Mouse (Mus musculus): ENCODE measurements at regions not wholly inside any gene's neighbourhood (a gene's known extent, or its start where the extent isn't known, plus 50 kb on each side); places are given as distances from the start of the nearest gene placed in this dataset.

GRCm38 (mm10) chr19:32881443-32881842 lies 124.1 kb downstream of the Pten start:
- no peak for DNase-seq (ENCODE audit: low spot score in 2 of 2)

GRCm38 (mm10) chr19:32884279-32884678 lies 127.0 kb downstream of the Pten start:
- no peak for DNase-seq (ENCODE audit: low spot score in 2 of 2)

GRCm38 (mm10) chr19:32885481-32886131 lies 128.3 kb downstream of the Pten start:
- no peak for DNase-seq (ENCODE audit: low spot score in 2 of 2)

- no peak for DNase-seq (ENCODE audit: low spot score in 2 of 2)
These were observed 129.9 kb downstream of the Pten start for GRCm38 (mm10) chr19:32887190-32887589.

- no peak for DNase-seq (ENCODE audit: low spot score in 2 of 2)
These were observed 131.5 kb downstream of the Pten start for GRCm38 (mm10) chr19:32888616-32889305.

- no peak for DNase-seq (ENCODE audit: low spot score in 2 of 2)
These were observed 133.5 kb downstream of the Pten start for GRCm38 (mm10) chr19:32890801-32891200.

GRCm38 (mm10) chr19:32892469-32892868 lies 135.2 kb downstream of the Pten start:
- DNase-seq (ENCODE audit: low spot score in 2 of 2) = no peak

GRCm38 (mm10) chr19:32903454-32904108 lies 146.3 kb downstream of the Pten start:
- DNase-seq (ENCODE audit: low spot score in 2 of 2) = peak in 1 of 2 experiments; percentile 23

GRCm38 (mm10) chr19:32904517-32904916 lies 147.2 kb downstream of the Pten start:
- DNase-seq (ENCODE audit: low spot score in 2 of 2) = no peak

- peak in 1 of 2 experiments; percentile 63 for DNase-seq (ENCODE audit: low spot score in 2 of 2)
These were observed 148.7 kb downstream of the Pten start for GRCm38 (mm10) chr19:32905901-32906431.

- DNase-seq (ENCODE audit: low spot score in 2 of 2) = no peak
These were observed 149.5 kb downstream of the Pten start for GRCm38 (mm10) chr19:32906820-32907219.

- DNase-seq (ENCODE audit: low spot score in 2 of 2) = no peak
These were observed 152.8 kb downstream of the Pten start for GRCm38 (mm10) chr19:32910050-32910462.

- no peak for DNase-seq (ENCODE audit: low spot score in 2 of 2)
These were observed 155.0 kb downstream of the Pten start for GRCm38 (mm10) chr19:32912323-32912722.

- no peak for DNase-seq (ENCODE audit: low spot score in 2 of 2)
These were observed 159.4 kb downstream of the Pten start for GRCm38 (mm10) chr19:32916507-32917280.

GRCm38 (mm10) chr19:32921021-32921420 lies 163.7 kb downstream of the Pten start:
- DNase-seq (ENCODE audit: low spot score in 2 of 2) = no peak

- DNase-seq (ENCODE audit: low spot score in 2 of 2) = no peak
These were observed 166.6 kb downstream of the Pten start for GRCm38 (mm10) chr19:32923911-32924310.

GRCm38 (mm10) chr19:32925628-32926505 lies 168.6 kb downstream of the Pten start:
- DNase-seq (ENCODE audit: low spot score in 2 of 2) = no peak

GRCm38 (mm10) chr19:32926571-32926970 lies 169.3 kb downstream of the Pten start:
- no peak for DNase-seq (ENCODE audit: low spot score in 2 of 2)

- DNase-seq (ENCODE audit: low spot score in 2 of 2) = no peak
These were observed 176.4 kb downstream of the Pten start for GRCm38 (mm10) chr19:32933676-32934075.

GRCm38 (mm10) chr19:32935638-32936037 lies 178.3 kb downstream of the Pten start:
- DNase-seq (ENCODE audit: low spot score in 2 of 2) = peak in 1 of 2 experiments; percentile 54

GRCm38 (mm10) chr19:32937591-32937990 lies 180.3 kb downstream of the Pten start:
- peak in 1 of 2 experiments; percentile 37 for DNase-seq (ENCODE audit: low spot score in 2 of 2)

Measured in spleen, postnatal 4 days (tissue).